Mouse (Mus musculus) limb, embryonic 12.5 days (tissue): ENCODE measurements around the gene Phf2. TPM values are rescaled to one million over a fixed set of nuclear protein-coding genes. Genes with fewer than 3 reads are reported as not detected.

Experiments
- ATAC-seq: fragments of 200-750 bp; cut with Nextera tagmentation; 2 replicates; pipeline ENCODE4 v1.8.0; 2017; ENCODE audit warnings: low read depth, moderate TSS enrichment; ENCODE audit not compliant: insufficient number of reproducible peaks, insufficient read depth, low FRiP score, low TSS enrichment
- H3K27ac ChIP-seq: fragments of 300-500 bp; sonication (generic); 2 replicates; pipeline ENCODE4 v1.5.1; 2016; ENCODE audit warnings: mild to moderate bottlenecking, moderate library complexity
- H3K27me3 ChIP-seq: fragments of 300-500 bp; sonication (generic); 2 replicates; pipeline ENCODE4 v1.6.1; 2016; ENCODE audit warnings: mild to moderate bottlenecking, moderate library complexity
- H3K36me3 ChIP-seq: fragments of 300-500 bp; sonication (generic); 2 replicates; pipeline ENCODE4 v1.6.1; 2016; ENCODE audit warnings: mild to moderate bottlenecking, moderate library complexity
- H3K4me1 ChIP-seq: fragments of 300-500 bp; sonication (generic); replicated peaks from 2 replicates; pipeline ENCODE4 v1.6.1; 2016
- H3K4me2 ChIP-seq: fragments of 300-500 bp; sonication (generic); 2 replicates; pipeline ENCODE4 v1.6.1; 2016; ENCODE audit warnings: mild to moderate bottlenecking, moderate library complexity
- H3K4me3 ChIP-seq: fragments of 300-500 bp; sonication (generic); replicated peaks from 2 replicates; pipeline ENCODE4 v1.5.1; 2016; ENCODE audit warnings: mild to moderate bottlenecking
- H3K9ac ChIP-seq: fragments of 300-500 bp; sonication (generic); replicated peaks from 2 replicates; pipeline ENCODE4 v1.6.1; 2016; ENCODE audit warnings: mild to moderate bottlenecking, moderate library complexity
- H3K9me3 ChIP-seq: fragments of 300-500 bp; sonication (generic); 2 replicates; pipeline ENCODE4 v1.6.1; 2016; ENCODE audit warnings: mild to moderate bottlenecking, moderate library complexity
- WGBS: fragments of 180-500 bp; shearing (Covaris S2); methylation state at CpG from one replicate; pipeline ENCODE4 v1.1.7; 2016; 5-methylcytosine and 5-hydroxymethylcytosine counted together
- polyA plus RNA-seq: library from polyadenylated mRNA; unstranded; fragments of >200 nt; fragmentation: Nextera tagmentation; extraction: Ambion mirVana; gene quantifications from 2 replicates; pipeline ENCODE4 v1.2.1, GENCODE M21; 2016

Phf2 gene
- polyA plus RNA-seq, 1 experiment from 2014 or later = 9.9 TPM

GRCm38 (mm10) chr13:48779592-48780344, 91.2 kb downstream of the Phf2 start:
- Histone ChIP-seq H3K9ac (no peak overlapping the region), H3K4me2 (peak overlapping the region; percentile 23), H3K4me1 (peaks cover 32% of the 10 kb centered on the region), H3K36me3 (no peaks in the 10 kb centered on the region), H3K4me3 (no peak overlapping the region), H3K9me3 (no peaks in the 10 kb centered on the region), H3K27ac (peak overlapping the region; percentile 53), H3K27me3 (peaks cover 10% of the 10 kb centered on the region)
- 24% methylated on average over 11 of the region's 11 CpGs for WGBS
- no peak for ATAC-seq

GRCm38 (mm10) chr13:48778138-48778537, 92.8 kb downstream of the Phf2 start:
- H3K9ac ChIP-seq = no peak overlapping the region
- no peaks in the 10 kb centered on the region for H3K9me3 ChIP-seq
- no peak overlapping the region for H3K27ac ChIP-seq
- H3K27me3 ChIP-seq = peaks cover 10% of the 10 kb centered on the region
- H3K4me2 ChIP-seq = no peak overlapping the region
- ATAC-seq = no peak
- no peaks in the 10 kb centered on the region for H3K36me3 ChIP-seq
- H3K4me3 ChIP-seq = no peak overlapping the region
- H3K4me1 ChIP-seq = peaks cover 21% of the 10 kb centered on the region
- 69% methylated on average over 4 of the region's 4 CpGs for WGBS

- Histone ChIP-seq H3K4me3 (no peak overlapping the region), H3K27ac (no peak overlapping the region), H3K36me3 (no peaks in the 10 kb centered on the region), H3K9me3 (no peaks in the 10 kb centered on the region), H3K4me1 (peaks cover under 1% of the 10 kb centered on the region; the same call in 1 of the 2 replicates), H3K9ac (no peak overlapping the region), H3K27me3 (peaks cover 14% of the 10 kb centered on the region), H3K4me2 (no peak overlapping the region)
- no peak for ATAC-seq
- WGBS = 75% methylated on average over 7 of the region's 7 CpGs
These were observed 96.4 kb downstream of the Phf2 start for GRCm38 (mm10) chr13:48774506-48774905.

- no peaks in the 10 kb centered on the region for H3K9me3 ChIP-seq
- no peak overlapping the region for H3K27ac ChIP-seq
- H3K27me3 ChIP-seq = peaks cover 34% of the 10 kb centered on the region
- 71% methylated on average over 11 of the region's 11 CpGs for whole genome bisulfite sequencing
- ATAC-seq = no peak
- no peaks in the 10 kb centered on the region for H3K4me1 ChIP-seq
- no peaks in the 10 kb centered on the region for H3K36me3 ChIP-seq
- H3K4me2 ChIP-seq = no peak overlapping the region
- no peak overlapping the region for H3K4me3 ChIP-seq
- no peak overlapping the region for H3K9ac ChIP-seq
These were observed 102.8 kb downstream of the Phf2 start for GRCm38 (mm10) chr13:48768109-48768508.

- no peak overlapping the region for H3K27ac ChIP-seq
- no peak for ATAC-seq
- WGBS = 47% methylated on average over 11 of the region's 11 CpGs
These were observed 107.1 kb downstream of the Phf2 start for GRCm38 (mm10) chr13:48763701-48764245.

GRCm38 (mm10) chr13:48760855-48761436, 110.0 kb downstream of the Phf2 start:
- H3K4me3 ChIP-seq = no peak overlapping the region
- H3K9me3 ChIP-seq = no peaks in the 10 kb centered on the region
- WGBS = 57% methylated on average over 8 of the region's 8 CpGs
- peaks cover 24% of the 10 kb centered on the region for H3K27me3 ChIP-seq
- no peak overlapping the region for H3K4me2 ChIP-seq
- no peak for ATAC-seq
- no peaks in the 10 kb centered on the region for H3K36me3 ChIP-seq
- peak overlapping the region; percentile 66 for H3K27ac ChIP-seq
- H3K9ac ChIP-seq = no peak overlapping the region
- peaks cover 21% of the 10 kb centered on the region for H3K4me1 ChIP-seq

More at GRCm38 (mm10) chr13:48763701-48764245, 107.1 kb downstream of the Phf2 start:
- H3K4me2 ChIP-seq = no peak overlapping the region
- H3K27me3 ChIP-seq = peaks cover 34% of the 10 kb centered on the region
- H3K36me3 ChIP-seq = no peaks in the 10 kb centered on the region
- H3K4me3 ChIP-seq = no peak overlapping the region
- H3K4me1 ChIP-seq = peaks cover 17% of the 10 kb centered on the region; the same call in 1 of the 2 replicates
- no peaks in the 10 kb centered on the region for H3K9me3 ChIP-seq
- no peak overlapping the region for H3K9ac ChIP-seq

GRCm38 (mm10) chr13:48756769-48757168, 114.2 kb downstream of the Phf2 start:
- Histone ChIP-seq H3K9me3 (no peaks in the 10 kb centered on the region), H3K36me3 (no peaks in the 10 kb centered on the region), H3K4me1 (peaks cover 21% of the 10 kb centered on the region), H3K27me3 (peaks cover 14% of the 10 kb centered on the region), H3K27ac (no peak overlapping the region), H3K4me2 (no peak overlapping the region), H3K4me3 (no peak overlapping the region), H3K9ac (no peak overlapping the region)
- WGBS = 62% methylated on average over 15 of the region's 15 CpGs
- ATAC-seq = no peak

Other genes with a start within 250 kb of the Phf2 start
- gene Ptpdc1, start 245.5 kb downstream of the Phf2 start, polyA plus RNA-seq = 20.1 and 21.1 TPM in 2 replicates
- 2.7 and 4.8 TPM in 2 replicates for gene Barx1, start 208.1 kb downstream of the Phf2 start, polyA plus RNA-seq
- 16.4 and 17.3 TPM in 2 replicates for gene Fam120a, start 96.9 kb upstream of the Phf2 start, polyA plus RNA-seq